Mouse (Mus musculus) right cerebral cortex, postnatal 10 days (tissue): ENCODE data around the gene Slc25a12.
"Not testable (repeated sequence)": the region's sequence is repeated elsewhere in the genome, so short reads cannot be mapped to it uniquely, and the experiment has no call there.

ENCODE experiments used
- DNase-seq, 2 experiments: peaks; one replicate each; pipeline ENCODE4 v3.0.0; 2021; ENCODE audit warnings: low spot score in 2 of 2

Gene Slc25a12

DNA sequence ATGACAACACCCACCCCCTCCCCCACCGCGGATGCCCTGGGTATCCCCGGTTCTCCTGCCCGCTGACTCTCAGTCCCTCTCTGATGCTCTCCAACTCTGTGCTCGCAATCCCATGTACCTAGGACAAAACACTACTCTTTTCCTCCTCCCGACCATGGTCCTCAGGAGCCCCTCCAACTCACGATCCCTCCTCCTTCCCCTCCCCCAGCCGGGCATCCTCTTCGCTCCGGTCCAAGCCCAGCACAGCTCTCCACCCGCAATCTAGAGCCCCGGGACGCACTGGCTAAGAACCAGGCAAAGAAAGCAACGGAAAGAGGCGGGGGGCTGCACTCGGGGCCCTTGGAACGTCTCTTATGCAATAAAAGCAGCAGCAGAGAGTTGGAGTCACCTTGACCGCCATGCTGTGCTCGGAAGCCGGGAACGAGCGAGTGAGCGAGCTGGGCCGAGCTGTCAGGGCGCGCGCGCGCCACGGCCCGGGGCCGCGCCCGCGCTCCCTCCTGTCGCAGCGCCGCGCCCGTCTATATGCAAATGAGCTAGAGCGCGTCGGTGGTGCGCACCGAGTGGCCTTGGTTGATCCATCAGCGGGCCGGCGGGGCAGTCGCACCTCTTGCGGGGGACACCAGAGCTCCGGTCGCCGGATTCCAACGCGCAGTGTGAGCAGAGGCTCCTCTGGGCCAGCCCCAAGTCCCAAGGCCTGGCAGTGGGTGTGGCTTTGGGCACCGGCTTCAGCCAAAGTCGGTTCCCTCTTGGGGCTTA lies at the start of gene Slc25a12:
TSS of gene Slc25a12 (minus strand) at position 625 of the 756 bp plus-strand sequence.
- peak; percentile 82 to 85 for DNase-seq

- DNase-seq: no peak
These were observed 38.1 kb upstream of the Slc25a12 start for GRCm38 (mm10) chr2:71405613-71406012.

DNA sequence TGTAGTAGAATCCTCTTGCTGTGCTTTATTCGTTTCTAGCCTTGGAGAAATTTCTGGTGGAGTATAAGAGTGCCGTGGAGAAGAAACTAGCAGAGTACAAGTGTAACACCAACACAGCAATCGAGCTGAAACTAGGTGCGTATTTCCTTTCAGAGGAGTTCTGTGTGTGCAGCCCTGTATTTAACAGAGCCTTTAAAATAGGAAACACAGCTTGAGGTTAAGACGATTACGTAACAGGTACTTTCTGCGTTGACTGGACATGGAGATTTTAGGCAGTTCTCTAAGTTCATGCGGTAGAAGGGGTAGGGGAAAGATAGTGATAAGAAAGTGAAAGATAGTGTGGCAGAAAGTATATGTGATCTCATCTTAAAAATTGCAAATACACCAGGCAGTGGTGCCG lies 22.3 kb upstream of the Slc25a12 start:
- no peak for DNase-seq

- DNase-seq: peak; percentile 97 to 98
These were observed 21.6 kb upstream of the Slc25a12 start, which contains the start of gene Hat1 for GRCm38 (mm10) chr2:71388951-71389763. Gene Hat1 (plus strand): TSS chr2:71388958.

- DNase-seq: no peak
These were observed 20.2 kb upstream of the Slc25a12 start for GRCm38 (mm10) chr2:71387766-71388165.

GRCm38 (mm10) chr2:71383890-71384289 lies 16.3 kb upstream of the Slc25a12 start:
- no peak for DNase-seq

- no peak for DNase-seq
These were observed 14.4 kb upstream of the Slc25a12 start for GRCm38 (mm10) chr2:71381962-71382361.

DNA sequence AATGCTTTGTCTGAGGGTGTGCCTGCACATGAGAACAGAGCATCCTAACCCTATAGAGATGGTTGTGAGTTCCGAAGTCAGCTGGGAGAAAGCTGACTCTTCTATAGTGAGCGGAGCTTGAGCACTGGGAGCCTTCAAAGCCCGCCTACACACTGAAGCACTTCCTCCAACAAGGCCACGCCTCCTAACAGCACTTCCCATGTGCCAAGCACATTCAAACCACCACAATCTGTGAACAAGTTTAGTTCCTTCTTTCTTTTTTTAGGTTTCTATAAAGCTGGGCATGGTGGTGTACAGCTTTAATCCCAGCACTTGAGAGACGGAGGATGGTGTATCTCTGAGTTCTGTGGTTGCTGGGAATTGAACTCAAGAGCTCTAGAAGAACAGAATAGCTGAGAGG lies 9.9 kb upstream of the Slc25a12 start:
- no peak for DNase-seq

DNA sequence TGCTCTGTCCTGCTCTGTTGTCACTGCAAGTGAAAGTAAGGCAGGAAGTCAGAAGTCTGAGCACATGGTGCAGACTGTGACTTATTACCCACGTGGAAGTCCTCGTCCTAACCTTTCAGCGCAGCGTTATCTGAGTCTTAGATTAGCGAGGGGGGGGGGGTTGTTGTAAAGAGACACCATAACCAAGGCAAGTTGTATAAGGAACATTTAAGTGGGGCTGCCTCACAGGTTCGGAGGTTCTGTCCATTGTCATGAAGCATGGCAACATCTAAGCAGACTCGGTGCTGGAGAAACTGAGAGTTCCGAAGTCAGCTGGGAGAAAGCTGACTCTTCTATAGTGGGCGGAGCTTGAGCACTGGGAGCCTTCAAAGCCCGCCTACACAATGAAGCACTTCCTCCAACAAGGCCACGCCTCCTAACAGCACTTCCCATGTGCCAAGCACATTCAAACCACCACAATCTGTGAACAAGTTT lies 8.9 kb upstream of the Slc25a12 start:
- no peak for DNase-seq

DNA sequence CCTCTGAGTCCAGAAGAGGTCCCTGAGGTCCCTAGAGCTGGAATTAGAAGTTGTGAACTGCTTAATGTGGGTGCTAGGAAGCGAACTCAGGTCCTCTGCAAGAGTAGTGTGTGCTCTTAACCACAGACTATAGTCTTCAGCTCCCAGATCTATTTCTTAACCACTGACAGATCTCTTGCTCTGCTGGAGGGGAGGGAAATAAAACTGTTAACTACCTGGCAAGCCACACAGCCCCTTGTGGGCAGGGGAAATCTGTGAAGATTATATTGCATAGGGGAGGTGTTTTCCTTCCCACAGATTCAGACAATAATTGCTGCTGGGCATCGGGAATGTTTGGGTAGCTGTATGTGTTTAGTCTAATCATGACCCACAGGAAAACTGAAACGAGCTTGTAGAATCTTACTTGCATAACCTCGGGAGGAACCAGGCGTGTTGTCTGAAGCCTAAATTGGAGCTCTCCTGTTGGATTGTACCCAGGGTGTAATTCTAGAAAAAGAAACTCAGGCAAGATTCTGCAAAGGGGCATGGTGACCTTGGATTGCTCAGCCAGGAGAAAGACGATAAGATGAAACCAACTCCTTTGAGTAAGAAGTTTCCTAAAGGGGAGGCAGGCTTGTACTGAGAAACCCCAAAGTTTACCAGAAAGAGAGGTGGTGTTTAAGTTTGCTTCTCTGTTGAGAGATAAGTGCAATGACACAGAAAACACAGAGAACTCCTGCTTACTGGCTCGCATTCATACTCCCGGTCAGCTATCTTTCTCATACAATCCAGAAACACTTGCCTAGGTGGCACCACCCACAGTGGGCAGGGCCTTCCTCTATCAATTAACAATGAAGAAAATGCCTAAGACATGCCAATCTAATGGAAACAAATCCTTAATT lies 7.0 kb upstream of the Slc25a12 start:
- DNase-seq: no peak

GRCm38 (mm10) chr2:71372261-71372660 lies 4.7 kb upstream of the Slc25a12 start:
- not testable (repeated sequence) for DNase-seq

DNA sequence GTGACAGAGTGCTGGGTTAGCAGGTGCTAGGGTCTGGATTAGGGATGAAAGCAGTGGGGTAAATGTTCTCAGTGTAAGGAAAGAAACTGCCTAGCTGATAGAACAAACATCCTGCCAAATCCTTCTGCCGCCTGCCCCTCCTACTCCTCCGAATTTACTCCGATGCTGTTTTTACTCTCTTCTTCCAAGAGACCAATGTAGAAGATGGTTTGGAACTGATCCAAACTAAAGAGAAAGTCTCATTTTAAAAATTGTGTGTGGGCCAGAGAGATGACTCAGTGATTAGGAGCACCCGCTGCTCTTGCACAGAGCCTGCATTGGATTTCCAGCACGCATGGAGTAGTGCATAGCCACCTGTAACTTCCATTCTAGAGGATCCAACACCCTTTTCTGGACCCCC lies 4.2 kb upstream of the Slc25a12 start:
- peak; percentile 53 to 72 for DNase-seq

- no peak for DNase-seq
These were observed 537 bp upstream of the Slc25a12 start for GRCm38 (mm10) chr2:71368086-71368485.

DNA sequence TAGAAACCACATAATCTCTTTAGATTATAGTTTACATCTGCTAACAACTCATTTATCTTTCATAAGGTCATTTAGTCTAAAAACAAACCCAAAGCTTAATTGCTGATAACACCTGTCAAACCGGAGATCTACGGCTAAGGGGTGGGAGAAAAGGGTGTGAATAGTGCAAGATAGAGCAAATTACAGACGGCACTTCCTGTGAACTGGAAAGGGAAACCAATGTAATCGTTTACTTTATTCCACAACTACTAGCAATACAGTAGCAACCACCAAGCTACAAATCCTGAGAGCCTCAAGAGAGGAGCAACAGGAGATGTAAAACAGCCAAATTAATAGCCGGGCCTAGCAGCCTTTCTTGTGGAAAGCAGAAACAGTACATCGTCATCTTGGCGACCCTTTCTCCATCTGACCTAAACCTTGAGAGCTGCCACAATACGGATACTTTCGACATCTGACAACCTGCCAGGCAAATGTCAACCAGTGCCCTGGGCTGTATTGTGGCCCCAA lies 878 bp downstream of the Slc25a12 start:
- peak in 1 of 2 experiments; percentile 45 for DNase-seq

GRCm38 (mm10) chr2:71360192-71360591 lies 7.4 kb downstream of the Slc25a12 start:
- no peak for DNase-seq

GRCm38 (mm10) chr2:71358347-71358746 lies 9.2 kb downstream of the Slc25a12 start:
- DNase-seq: no peak

- no peak for DNase-seq
These were observed 13.5 kb downstream of the Slc25a12 start for GRCm38 (mm10) chr2:71354055-71354425.

GRCm38 (mm10) chr2:71353306-71354054 lies 14.1 kb downstream of the Slc25a12 start:
- no peak for DNase-seq

GRCm38 (mm10) chr2:71351727-71351987 lies 15.9 kb downstream of the Slc25a12 start:
- DNase-seq: no peak

GRCm38 (mm10) chr2:71350904-71351726 lies 16.4 kb downstream of the Slc25a12 start:
- no peak for DNase-seq
